Mouse (Mus musculus) liver, adult 2 months (tissue): ENCODE measurements around the gene Hyls1.

ENCODE experiments used
- CTCF ChIP-seq: fragments of 200-500 bp; IDR thresholded peaks from 2 replicates; pipeline ENCODE4 v1.5.1; 2011; ENCODE audit warnings: low read depth, low read length, control low read depth
- POLR2A ChIP-seq: fragments of 200-500 bp; IDR thresholded peaks from 2 replicates; pipeline ENCODE4 v1.6.1; 2011; ENCODE audit warnings: low read length, control low read depth; ENCODE audit not compliant: insufficient read depth; ENCODE audit errors: extremely low read depth

- TF ChIP-seq POLR2A: no peak
- TF ChIP-seq CTCF: no peak
Measured at GRCm38 (mm10) chr9:35522821-35523515, 47.2 kb downstream of the Hyls1 start.
